Mouse (Mus musculus) kidney, embryonic 14.5 days (tissue): ENCODE results near the gene Amy2a3. TPM values are rescaled to one million over a fixed set of nuclear protein-coding genes. Genes with fewer than 3 reads are reported as not detected.
"Not testable (repeated sequence)": the region's sequence is repeated elsewhere in the genome, so short reads cannot be mapped to it uniquely, and the experiment has no call there.

Source experiments
- ATAC-seq: fragments of 200-750 bp; cut with Nextera tagmentation; 2 replicates; pipeline ENCODE4 v1.8.0; 2017; ENCODE audit warnings: moderate number of reproducible peaks, mild to moderate bottlenecking, moderate TSS enrichment, moderate library complexity; ENCODE audit not compliant: low FRiP score, low TSS enrichment
- H3K27ac ChIP-seq: fragments of 300-500 bp; sonication (generic); 2 replicates; pipeline ENCODE4 v1.5.1; 2014; ENCODE audit warnings: low read depth, mild to moderate bottlenecking, low read length, moderate library complexity, mixed read lengths
- H3K27me3 ChIP-seq: fragments of 300-500 bp; sonication (generic); 2 replicates; pipeline ENCODE4 v1.6.1; 2014; ENCODE audit warnings: mild to moderate bottlenecking, low read length; ENCODE audit not compliant: control insufficient read depth, insufficient read depth
- H3K36me3 ChIP-seq: fragments of 300-500 bp; sonication (generic); 2 replicates; pipeline ENCODE4 v1.6.1; 2014; ENCODE audit warnings: low read length, mixed read lengths; ENCODE audit not compliant: control insufficient read depth, insufficient read depth
- H3K4me1 ChIP-seq: fragments of 300-500 bp; sonication (generic); 2 replicates; pipeline ENCODE4 v1.6.1; 2014; ENCODE audit warnings: low read length, mixed read lengths; ENCODE audit not compliant: control insufficient read depth, insufficient read depth
- H3K4me2 ChIP-seq: fragments of 300-500 bp; sonication (generic); replicated peaks from 2 replicates; pipeline ENCODE4 v1.6.1; 2014; ENCODE audit warnings: low read depth, mild to moderate bottlenecking, low read length
- H3K4me3 ChIP-seq: fragments of 300-500 bp; sonication (generic); 2 replicates; pipeline ENCODE4 v1.5.1; 2014; ENCODE audit warnings: mild to moderate bottlenecking, low read length
- H3K9ac ChIP-seq: fragments of 300-500 bp; sonication (generic); 2 replicates; pipeline ENCODE4 v1.6.1; 2014; ENCODE audit warnings: low read depth, mild to moderate bottlenecking, low read length, moderate library complexity
- H3K9me3 ChIP-seq: fragments of 300-500 bp; sonication (generic); 2 replicates; pipeline ENCODE4 v1.6.1; 2016; ENCODE audit warnings: low read length; ENCODE audit not compliant: control insufficient read depth
- WGBS: fragments of 180-500 bp; shearing (Covaris S2); extraction: QIAGEN DNeasy Blood & Tissue Kit; methylation state at CpG from one replicate; pipeline ENCODE4 v1.1.7; 2014; 5-methylcytosine and 5-hydroxymethylcytosine counted together
- polyA plus RNA-seq: library from polyadenylated mRNA; unstranded; fragments of >200 nt; fragmentation: Nextera tagmentation; extraction: Ambion mirVana; gene quantifications from 2 replicates; pipeline ENCODE4 v1.2.1, GENCODE M21; 2014

The Amy2a3 gene
- not detected in 2 replicates for polyA plus RNA-seq

DNA sequence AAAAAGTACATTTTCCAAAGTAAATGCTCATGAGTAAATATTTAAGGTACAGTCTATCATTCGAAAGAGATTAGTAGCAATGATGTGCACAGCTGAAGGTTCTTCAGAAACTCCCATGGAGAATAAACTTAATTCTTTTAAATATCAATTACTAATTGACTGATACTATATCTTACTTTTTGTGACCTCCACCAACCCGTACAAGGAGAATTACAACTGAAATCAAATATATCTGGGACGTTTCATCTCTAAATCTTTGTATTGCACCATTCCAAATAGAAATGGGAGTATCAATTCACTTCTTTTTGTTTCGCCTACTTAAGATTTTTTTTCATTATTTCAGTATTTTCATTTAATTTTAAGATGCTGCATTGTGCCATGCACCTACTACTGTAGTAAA lies at the start of gene Amy2a3:
Gene Amy2a3 (minus strand): TSS at position 101 of the 400 bp plus-strand sequence.
- H3K9ac ChIP-seq, H3K27ac ChIP-seq, H3K4me2 ChIP-seq, H3K4me3 ChIP-seq, H3K9me3 ChIP-seq, ATAC-seq, H3K36me3 ChIP-seq, H3K27me3 ChIP-seq, H3K4me1 ChIP-seq: not testable (repeated sequence)
- no CpG with 5 or more reads among the region's 4 CpGs for WGBS

DNA sequence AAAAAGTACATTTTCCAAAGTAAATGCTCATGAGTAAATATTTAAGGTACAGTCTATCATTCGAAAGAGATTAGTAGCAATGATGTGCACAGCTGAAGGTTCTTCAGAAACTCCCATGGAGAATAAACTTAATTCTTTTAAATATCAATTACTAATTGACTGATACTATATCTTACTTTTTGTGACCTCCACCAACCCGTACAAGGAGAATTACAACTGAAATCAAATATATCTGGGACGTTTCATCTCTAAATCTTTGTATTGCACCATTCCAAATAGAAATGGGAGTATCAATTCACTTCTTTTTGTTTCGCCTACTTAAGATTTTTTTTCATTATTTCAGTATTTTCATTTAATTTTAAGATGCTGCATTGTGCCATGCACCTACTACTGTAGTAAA lies 32.7 kb upstream of the Amy2a3 start, which contains the start of gene Amy2a2:
Gene Amy2a2 (minus strand): TSS at position 101 of the 400 bp plus-strand sequence.
- H3K27ac ChIP-seq, H3K4me2 ChIP-seq, H3K36me3 ChIP-seq, ATAC-seq, H3K9me3 ChIP-seq, H3K4me3 ChIP-seq, H3K27me3 ChIP-seq, H3K4me1 ChIP-seq, H3K9ac ChIP-seq: not testable (repeated sequence)
- WGBS: no CpG with 5 or more reads among the region's 4 CpGs

DNA sequence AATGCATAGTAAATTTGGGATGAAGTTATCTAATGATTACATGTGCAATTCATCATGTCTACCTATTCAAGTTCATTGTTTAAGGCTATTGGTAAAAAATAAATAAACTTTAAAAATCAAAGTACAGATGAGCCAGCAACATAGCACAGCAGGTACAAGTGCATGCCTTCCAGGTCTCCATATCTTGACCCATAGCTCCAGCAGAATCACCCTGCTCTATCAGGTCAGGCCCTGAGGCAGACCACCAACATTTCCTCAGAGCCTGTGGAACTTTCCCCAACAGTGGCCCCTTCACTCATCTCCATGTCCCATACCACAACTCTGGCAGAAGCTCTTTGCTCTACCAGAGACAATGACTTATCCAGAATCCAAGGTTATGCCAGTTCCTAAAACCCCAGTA lies 21.6 kb upstream of the Amy2a3 start:
- H3K9me3 ChIP-seq, H3K4me1 ChIP-seq, H3K9ac ChIP-seq, H3K4me3 ChIP-seq, H3K27ac ChIP-seq, H3K4me2 ChIP-seq, ATAC-seq, H3K27me3 ChIP-seq, H3K36me3 ChIP-seq: not testable (repeated sequence)

DNA sequence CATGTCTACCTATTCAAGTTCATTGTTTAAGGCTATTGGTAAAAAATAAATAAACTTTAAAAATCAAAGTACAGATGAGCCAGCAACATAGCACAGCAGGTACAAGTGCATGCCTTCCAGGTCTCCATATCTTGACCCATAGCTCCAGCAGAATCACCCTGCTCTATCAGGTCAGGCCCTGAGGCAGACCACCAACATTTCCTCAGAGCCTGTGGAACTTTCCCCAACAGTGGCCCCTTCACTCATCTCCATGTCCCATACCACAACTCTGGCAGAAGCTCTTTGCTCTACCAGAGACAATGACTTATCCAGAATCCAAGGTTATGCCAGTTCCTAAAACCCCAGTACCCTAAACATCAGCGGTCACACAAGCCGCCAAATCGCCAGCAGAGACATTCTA lies 10.9 kb downstream of the Amy2a3 start:
- H3K9me3 ChIP-seq, H3K27ac ChIP-seq, H3K4me3 ChIP-seq, H3K27me3 ChIP-seq, H3K4me1 ChIP-seq, ATAC-seq, H3K36me3 ChIP-seq, H3K4me2 ChIP-seq, H3K9ac ChIP-seq: not testable (repeated sequence)
- WGBS: no CpG with 5 or more reads among the region's 3 CpGs

DNA sequence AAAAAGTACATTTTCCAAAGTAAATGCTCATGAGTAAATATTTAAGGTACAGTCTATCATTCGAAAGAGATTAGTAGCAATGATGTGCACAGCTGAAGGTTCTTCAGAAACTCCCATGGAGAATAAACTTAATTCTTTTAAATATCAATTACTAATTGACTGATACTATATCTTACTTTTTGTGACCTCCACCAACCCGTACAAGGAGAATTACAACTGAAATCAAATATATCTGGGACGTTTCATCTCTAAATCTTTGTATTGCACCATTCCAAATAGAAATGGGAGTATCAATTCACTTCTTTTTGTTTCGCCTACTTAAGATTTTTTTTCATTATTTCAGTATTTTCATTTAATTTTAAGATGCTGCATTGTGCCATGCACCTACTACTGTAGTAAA lies 32.5 kb downstream of the Amy2a3 start, which contains the start of gene Amy2a4:
Gene Amy2a4 (minus strand): TSS at position 101 of the 400 bp plus-strand sequence.
- H3K4me1 ChIP-seq, H3K9ac ChIP-seq, H3K9me3 ChIP-seq, H3K4me2 ChIP-seq, H3K27me3 ChIP-seq, H3K36me3 ChIP-seq, ATAC-seq, H3K4me3 ChIP-seq, H3K27ac ChIP-seq: not testable (repeated sequence)
- no CpG with 5 or more reads among the region's 4 CpGs for WGBS

DNA sequence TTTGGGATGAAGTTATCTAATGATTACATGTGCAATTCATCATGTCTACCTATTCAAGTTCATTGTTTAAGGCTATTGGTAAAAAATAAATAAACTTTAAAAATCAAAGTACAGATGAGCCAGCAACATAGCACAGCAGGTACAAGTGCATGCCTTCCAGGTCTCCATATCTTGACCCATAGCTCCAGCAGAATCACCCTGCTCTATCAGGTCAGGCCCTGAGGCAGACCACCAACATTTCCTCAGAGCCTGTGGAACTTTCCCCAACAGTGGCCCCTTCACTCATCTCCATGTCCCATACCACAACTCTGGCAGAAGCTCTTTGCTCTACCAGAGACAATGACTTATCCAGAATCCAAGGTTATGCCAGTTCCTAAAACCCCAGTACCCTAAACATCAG lies 43.6 kb downstream of the Amy2a3 start:
- H3K36me3 ChIP-seq, H3K4me1 ChIP-seq, H3K27me3 ChIP-seq, H3K9me3 ChIP-seq, H3K9ac ChIP-seq, H3K4me2 ChIP-seq, H3K27ac ChIP-seq, H3K4me3 ChIP-seq, ATAC-seq: not testable (repeated sequence)

DNA sequence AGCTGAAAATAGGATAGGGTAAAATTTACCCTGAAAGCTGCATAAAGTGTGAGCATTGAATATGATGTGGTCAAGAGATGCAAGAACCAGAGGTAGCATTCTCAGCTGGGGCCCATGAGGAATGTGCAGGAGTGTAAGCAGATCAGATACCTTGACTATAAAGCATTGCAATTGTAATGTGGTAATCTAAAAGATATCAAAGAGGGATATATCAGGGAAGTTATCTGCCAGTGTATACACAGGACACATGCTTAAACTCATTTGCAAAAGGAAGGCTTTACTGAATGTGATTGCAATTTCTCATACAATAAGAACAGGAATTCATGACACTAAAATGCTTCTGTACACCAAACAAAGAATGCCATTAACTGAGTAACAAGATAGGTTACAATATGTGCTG lies 44.3 kb downstream of the Amy2a3 start:
- not testable (repeated sequence) for H3K9me3 ChIP-seq, ATAC-seq, H3K9ac ChIP-seq, H3K4me3 ChIP-seq, H3K27ac ChIP-seq, H3K36me3 ChIP-seq, H3K4me1 ChIP-seq, H3K27me3 ChIP-seq, H3K4me2 ChIP-seq

Other genes starting within 250 kb of the Amy2a3 start
- gene Amy2a5, start 65.2 kb downstream of the Amy2a3 start, polyA plus RNA-seq: not detected in 2 replicates
- not detected in 2 replicates for gene Amy2a4, start 32.6 kb downstream of the Amy2a3 start, polyA plus RNA-seq
- not detected in 2 replicates for gene Amy2a2, start 32.6 kb upstream of the Amy2a3 start, polyA plus RNA-seq
- gene Amy2a1, start 208.4 kb upstream of the Amy2a3 start, polyA plus RNA-seq: not detected in 2 replicates